Mouse (Mus musculus) hindbrain, embryonic 14.5 days (tissue): ENCODE measurements around the gene Olfr1170. TPM values are rescaled to one million over a fixed set of nuclear protein-coding genes. Genes with fewer than 3 reads are reported as not detected.

ENCODE experiments used
- ATAC-seq: fragments of 200-750 bp; cut with Nextera tagmentation; 2 replicates; pipeline ENCODE4 v1.8.0; 2017; ENCODE audit warnings: moderate number of reproducible peaks, mild to moderate bottlenecking, moderate TSS enrichment, moderate library complexity; ENCODE audit not compliant: low FRiP score
- DNase-seq: peaks from one replicate; pipeline ENCODE4 v3.0.0-alpha.2; 2015; ENCODE audit warnings: low spot score
- H3K27ac ChIP-seq: fragments of 300-500 bp; sonication (generic); 2 replicates; pipeline ENCODE4 v1.5.1; 2014; ENCODE audit warnings: mild to moderate bottlenecking, moderate library complexity
- H3K27me3 ChIP-seq: fragments of 300-500 bp; sonication (generic); 2 replicates; pipeline ENCODE4 v1.6.1; 2014; ENCODE audit warnings: mild to moderate bottlenecking, low read length, mixed read lengths; ENCODE audit not compliant: control insufficient read depth, insufficient read depth
- H3K36me3 ChIP-seq: fragments of 300-500 bp; sonication (generic); replicated peaks from 2 replicates; pipeline ENCODE4 v1.6.1; 2014; ENCODE audit not compliant: control insufficient read depth, insufficient read depth
- H3K4me1 ChIP-seq: fragments of 300-500 bp; sonication (generic); replicated peaks from 2 replicates; pipeline ENCODE4 v1.6.1; 2014; ENCODE audit warnings: antibody characterized with exemption, low read length, mixed read lengths; ENCODE audit not compliant: control insufficient read depth, insufficient read depth
- H3K4me2 ChIP-seq: fragments of 300-500 bp; sonication (generic); replicated peaks from 2 replicates; pipeline ENCODE4 v1.6.1; 2014; ENCODE audit warnings: mild to moderate bottlenecking, moderate library complexity
- H3K4me3 ChIP-seq: fragments of 300-500 bp; sonication (generic); replicated peaks from 2 replicates; pipeline ENCODE4 v1.5.1; 2014; ENCODE audit warnings: mild to moderate bottlenecking, low read length
- H3K9ac ChIP-seq: fragments of 300-500 bp; sonication (generic); 2 replicates; pipeline ENCODE4 v1.6.1; 2014
- H3K9me3 ChIP-seq: fragments of 300-500 bp; sonication (generic); 2 replicates; pipeline ENCODE4 v1.6.1; 2016; ENCODE audit warnings: low read length; ENCODE audit not compliant: control insufficient read depth
- WGBS: fragments of 180-500 bp; shearing (Covaris S2); extraction: QIAGEN DNeasy Blood & Tissue Kit; methylation state at CpG from one replicate; pipeline ENCODE4 v1.1.7; 2014; 5-methylcytosine and 5-hydroxymethylcytosine counted together
- polyA plus RNA-seq: library from polyadenylated mRNA; unstranded; fragments of >200 nt; fragmentation: Nextera tagmentation; extraction: Ambion mirVana; gene quantifications from 2 replicates; pipeline ENCODE4 v1.2.1, GENCODE M21; 2014

The Olfr1170 gene
- polyA plus RNA-seq = not detected in 2 replicates

GRCm38 (mm10) chr2:88228234-88228633, at the start of gene Olfr1170:
TSS of gene Olfr1170 (minus strand) at chr2:88228334.
- no peaks in the 10 kb centered on the region for H3K4me1 ChIP-seq
- 84% methylated on average over 1 of the region's 1 CpGs for WGBS

GRCm38 (mm10) chr2:88220784-88221183, 7.3 kb downstream of the Olfr1170 start:
- H3K9me3 ChIP-seq = 0 out of 2 replicates have a peak, but pooled peaks cover 3% of the 10 kb centered on the region
- ATAC-seq (no peak), DNase-seq (no peak)
- no peaks in the 10 kb centered on the region for H3K36me3 ChIP-seq
- H3K27me3 ChIP-seq = no peaks in the 10 kb centered on the region
- no peak overlapping the region for H3K9ac ChIP-seq
- no peak overlapping the region for H3K4me3 ChIP-seq
- WGBS = 100% methylated on average over 1 of the region's 1 CpGs
- no peaks in the 10 kb centered on the region for H3K4me1 ChIP-seq
- H3K4me2 ChIP-seq = no peak overlapping the region
- H3K27ac ChIP-seq = no peak overlapping the region

More at GRCm38 (mm10) chr2:88228234-88228633, at the start of gene Olfr1170:
- ATAC-seq (no peak), DNase-seq (no peak)
- Histone ChIP-seq H3K27me3 (no peaks in the 10 kb centered on the region), H3K9me3 (no peaks in the 10 kb centered on the region), H3K4me2 (no peak within 1 kb of the TSS), H3K36me3 (no peaks in the 10 kb centered on the region), H3K9ac (no peak within 1 kb of the TSS), H3K4me3 (no peak within 1 kb of the TSS), H3K27ac (no peak within 1 kb of the TSS)

GRCm38 (mm10) chr2:88181580-88181979, 46.6 kb downstream of the Olfr1170 start, which contains the start of gene Olfr1168:
TSS of gene Olfr1168 (plus strand) at chr2:88181880.
- H3K4me3 ChIP-seq = no peak within 1 kb of the TSS
- DNase-seq = no peak
- H3K27ac ChIP-seq = no peak within 1 kb of the TSS
- no peak within 1 kb of the TSS for H3K9ac ChIP-seq
- H3K4me1 ChIP-seq = no peaks in the 10 kb centered on the region
- no peak for ATAC-seq
- 92% methylated on average over 2 of the region's 2 CpGs for WGBS
- no peaks in the 10 kb centered on the region for H3K36me3 ChIP-seq
- no peaks in the 10 kb centered on the region for H3K27me3 ChIP-seq
- H3K4me2 ChIP-seq = no peak within 1 kb of the TSS
- no peaks in the 10 kb centered on the region for H3K9me3 ChIP-seq

Other genes with a start within 250 kb of the Olfr1170 start
- gene Olfr1158, start 238.2 kb downstream of the Olfr1170 start, polyA plus RNA-seq = not detected in 2 replicates
- gene Olfr1160, start 220.1 kb downstream of the Olfr1170 start, polyA plus RNA-seq = not detected in 2 replicates
- gene Olfr1161, start 205.6 kb downstream of the Olfr1170 start, polyA plus RNA-seq = not detected in 2 replicates
- not detected in 2 replicates for gene Olfr73, start 190.6 kb downstream of the Olfr1170 start, polyA plus RNA-seq
- not detected in 2 replicates for gene Olfr1162, start 177.2 kb downstream of the Olfr1170 start, polyA plus RNA-seq
- gene Olfr1163, start 156.5 kb downstream of the Olfr1170 start, polyA plus RNA-seq = not detected in 2 replicates
- gene Olfr1164, start 134.4 kb downstream of the Olfr1170 start, polyA plus RNA-seq = not detected in 2 replicates
- not detected in 2 replicates for gene Olfr1166, start 100.1 kb downstream of the Olfr1170 start, polyA plus RNA-seq
- not detected in 2 replicates for gene Olfr1167, start 73.1 kb downstream of the Olfr1170 start, polyA plus RNA-seq
- not detected in 2 replicates for gene Olfr1168, start 46.5 kb downstream of the Olfr1170 start, polyA plus RNA-seq
- not detected in 2 replicates for gene Olfr1173, start 51.5 kb upstream of the Olfr1170 start, polyA plus RNA-seq
- not detected in 2 replicates for gene Olfr1174-ps, start 86.8 kb upstream of the Olfr1170 start, polyA plus RNA-seq
- not detected in 2 replicates for gene Olfr1175-ps, start 98.9 kb upstream of the Olfr1170 start, polyA plus RNA-seq
- not detected in 2 replicates for gene Olfr1176, start 108.4 kb upstream of the Olfr1170 start, polyA plus RNA-seq
- gene Olfr1177-ps, start 118.2 kb upstream of the Olfr1170 start, polyA plus RNA-seq = not detected in 2 replicates
- gene Olfr1178, start 158.7 kb upstream of the Olfr1170 start, polyA plus RNA-seq = not detected in 2 replicates
- not detected in 2 replicates for gene Olfr1179, start 178.1 kb upstream of the Olfr1170 start, polyA plus RNA-seq
- not detected in 2 replicates for gene Olfr1180, start 190.8 kb upstream of the Olfr1170 start, polyA plus RNA-seq
- gene Olfr1181, start 197.8 kb upstream of the Olfr1170 start, polyA plus RNA-seq = not detected in 2 replicates
- gene Gm13757, start 220.8 kb upstream of the Olfr1170 start, polyA plus RNA-seq = not detected in 2 replicates
- not detected in 2 replicates for gene Olfr1183, start 226.5 kb upstream of the Olfr1170 start, polyA plus RNA-seq